Mouse (Mus musculus): ENCODE results near the gene Cox19.

Gene Cox19

DNA sequence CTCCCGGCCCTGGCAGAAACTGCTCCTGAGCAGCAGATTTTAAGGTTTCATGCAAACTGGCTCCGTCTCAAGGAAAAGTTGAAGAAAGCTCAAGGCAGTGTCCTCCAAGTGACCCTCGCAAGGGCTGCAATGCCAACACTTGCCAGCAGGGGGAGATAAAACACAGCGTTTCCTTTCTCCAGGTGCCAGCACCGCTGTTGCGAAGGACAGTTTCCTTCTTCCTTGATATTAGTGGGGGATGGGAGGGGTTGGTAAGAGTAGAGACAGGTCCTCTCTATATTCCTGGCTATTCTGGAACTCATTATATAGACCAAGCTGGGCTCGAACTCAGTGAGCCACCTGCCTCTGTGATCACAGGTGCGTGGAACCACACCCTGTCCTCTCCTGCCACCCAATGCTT, 19.5 kb downstream of the Cox19 start:
- in situ Hi-C loops (cut with MboI, MseI) = loop anchor here (5.0 kb wide), 1 partner anchor 39 kb away; no protein-coding TSS in a partner anchor

DNA sequence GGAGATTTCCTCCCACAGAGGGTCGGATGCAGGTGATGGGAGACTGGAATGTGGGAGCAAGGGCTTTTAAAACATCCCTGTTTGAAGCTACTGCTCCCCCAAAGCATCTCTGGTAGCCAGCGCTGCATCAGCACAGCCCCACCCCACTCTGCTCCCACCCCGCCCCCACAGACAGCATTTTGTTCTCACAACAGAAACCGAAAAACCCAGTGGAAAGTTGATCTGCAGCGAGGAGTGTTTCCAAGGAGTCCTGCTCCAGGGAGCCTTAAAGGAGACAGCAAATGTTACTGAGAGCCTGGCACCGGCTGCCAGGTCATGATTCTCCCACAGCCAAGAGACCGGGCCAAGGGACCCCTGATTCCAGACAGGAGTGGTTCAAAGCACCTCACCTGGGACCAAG, 20.5 kb downstream of the Cox19 start:
- in situ Hi-C loops (cut with MboI, MseI) = loop anchor here (5.0 kb wide), 1 partner anchor 38 kb away; no protein-coding TSS in a partner anchor

- in situ Hi-C loops (cut with MboI, MseI) = no loop called here
These were observed 23.6 kb downstream of the Cox19 start for GRCm38 (mm10) chr5:139327634-139328020.

- in situ Hi-C loops (cut with MboI, MseI) = no loop called here
These were observed 24.1 kb downstream of the Cox19 start for GRCm38 (mm10) chr5:139326986-139327633.

DNA sequence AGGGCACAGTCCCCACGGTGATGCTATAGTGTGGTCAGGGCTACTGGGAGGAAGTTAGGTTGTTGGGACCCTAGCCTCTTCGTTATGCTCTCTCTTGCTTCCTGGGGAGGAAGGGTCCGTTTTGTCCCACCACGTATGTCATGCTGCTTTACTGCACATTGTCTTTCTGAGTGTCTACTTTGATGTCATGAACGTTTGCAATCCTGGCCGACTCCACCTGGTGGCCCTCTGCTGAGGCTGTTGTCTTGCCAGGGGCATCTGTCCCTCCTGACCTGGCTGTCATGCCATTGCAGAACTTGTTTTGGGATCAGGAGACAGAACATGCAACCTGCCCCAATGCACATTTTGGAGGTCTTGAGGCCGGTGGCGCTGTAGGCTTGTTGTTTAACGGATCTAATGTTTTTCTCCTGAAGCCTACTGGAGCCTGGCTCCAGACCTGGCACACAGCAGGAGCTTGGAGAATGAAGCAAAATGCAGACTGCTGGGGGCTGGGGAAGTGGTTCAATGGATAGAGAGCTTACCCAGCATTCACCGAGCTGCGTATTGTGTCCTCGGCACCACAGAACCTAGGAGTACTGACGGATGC, 25.0 kb downstream of the Cox19 start:
- in situ Hi-C loops (cut with MboI, MseI) = no loop called here

GRCm38 (mm10) chr5:139325395-139325966, 25.7 kb downstream of the Cox19 start, which contains the start of gene Adap1:
TSS of gene Adap1 (minus strand) at chr5:139325622.
- in situ Hi-C loops (cut with MboI, MseI) = no loop called here

DNA sequence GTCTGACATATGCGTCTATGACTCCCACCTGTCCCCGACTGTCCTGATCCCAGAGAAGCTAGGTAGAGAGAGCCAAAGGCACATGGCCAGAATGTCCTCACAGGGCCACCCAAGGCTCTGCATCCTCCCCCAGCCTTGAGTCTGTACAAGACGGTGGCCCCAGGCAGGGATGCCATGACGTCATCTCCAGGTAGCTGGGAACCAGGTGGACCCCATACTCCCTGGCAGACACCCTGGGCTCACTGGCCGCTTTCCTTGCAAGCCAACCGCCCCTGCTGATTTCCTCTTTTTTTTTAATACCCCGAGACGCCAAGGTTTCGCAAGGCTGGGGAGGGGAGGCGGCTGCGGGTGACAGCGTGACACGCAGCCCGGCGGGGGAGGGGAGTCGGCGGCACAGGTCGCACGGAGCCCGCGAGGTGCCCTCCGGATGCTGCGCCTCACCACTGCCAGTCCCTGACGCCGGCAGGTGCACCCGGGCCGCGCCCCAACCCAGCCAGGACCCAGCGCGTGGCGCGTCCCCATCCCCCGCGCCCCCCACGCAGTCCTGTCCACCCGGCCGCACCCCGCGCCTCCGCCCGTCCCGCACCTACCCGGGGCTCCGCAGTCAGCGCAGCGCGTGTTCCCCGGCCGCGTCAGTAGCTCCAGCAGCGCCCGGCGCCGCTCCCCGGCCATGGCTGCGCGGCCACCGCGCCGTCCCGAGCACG, 26.4 kb downstream of the Cox19 start:
- in situ Hi-C loops (cut with MboI, MseI) = no loop called here

- in situ Hi-C loops (cut with MboI, MseI) = no loop called here
These were observed 27.1 kb downstream of the Cox19 start for GRCm38 (mm10) chr5:139324045-139324491.

GRCm38 (mm10) chr5:139323260-139323924, 27.8 kb downstream of the Cox19 start:
- in situ Hi-C loops (cut with MboI, MseI) = no loop called here

DNA sequence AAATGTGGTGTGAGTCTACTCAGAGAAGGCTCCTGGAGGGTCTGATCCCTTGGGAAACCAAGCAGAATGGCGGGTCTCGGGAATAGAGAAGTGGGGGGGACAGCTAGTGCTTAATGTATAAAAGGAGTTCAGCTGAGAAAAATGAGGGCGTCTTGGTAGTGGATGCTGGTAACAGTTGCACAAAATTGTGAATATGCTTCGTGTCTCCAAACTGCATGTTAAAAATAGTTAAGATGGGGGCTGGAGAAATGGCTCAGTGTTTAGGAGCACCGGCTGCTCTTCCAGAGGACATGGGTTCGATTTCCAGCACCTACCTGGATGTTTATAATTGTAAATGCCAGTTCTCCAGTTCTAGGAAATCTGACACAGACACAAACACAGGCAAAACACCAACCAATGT, 29.9 kb downstream of the Cox19 start:
- in situ Hi-C loops (cut with MboI, MseI) = no loop called here

DNA sequence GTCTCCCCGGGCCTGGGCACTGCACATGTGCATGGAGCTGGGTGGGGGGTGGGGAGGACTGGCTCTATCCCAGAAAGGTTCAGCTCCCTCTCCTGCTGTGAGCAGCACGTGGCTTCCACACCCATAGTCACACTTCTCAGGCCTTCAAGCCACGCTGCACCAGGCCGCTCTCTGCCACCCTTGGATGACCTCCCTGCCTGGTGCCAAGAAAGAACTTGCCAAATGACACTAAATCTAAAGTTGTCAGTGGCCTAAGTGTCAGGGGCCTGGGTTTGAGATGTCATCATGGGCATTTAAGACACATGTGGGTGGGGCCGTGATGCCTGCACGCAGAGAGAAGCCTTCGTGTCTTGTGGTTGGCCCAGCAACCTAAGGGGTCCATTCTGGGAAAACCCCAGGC, 30.8 kb downstream of the Cox19 start:
- in situ Hi-C loops (cut with MboI, MseI) = no loop called here

DNA sequence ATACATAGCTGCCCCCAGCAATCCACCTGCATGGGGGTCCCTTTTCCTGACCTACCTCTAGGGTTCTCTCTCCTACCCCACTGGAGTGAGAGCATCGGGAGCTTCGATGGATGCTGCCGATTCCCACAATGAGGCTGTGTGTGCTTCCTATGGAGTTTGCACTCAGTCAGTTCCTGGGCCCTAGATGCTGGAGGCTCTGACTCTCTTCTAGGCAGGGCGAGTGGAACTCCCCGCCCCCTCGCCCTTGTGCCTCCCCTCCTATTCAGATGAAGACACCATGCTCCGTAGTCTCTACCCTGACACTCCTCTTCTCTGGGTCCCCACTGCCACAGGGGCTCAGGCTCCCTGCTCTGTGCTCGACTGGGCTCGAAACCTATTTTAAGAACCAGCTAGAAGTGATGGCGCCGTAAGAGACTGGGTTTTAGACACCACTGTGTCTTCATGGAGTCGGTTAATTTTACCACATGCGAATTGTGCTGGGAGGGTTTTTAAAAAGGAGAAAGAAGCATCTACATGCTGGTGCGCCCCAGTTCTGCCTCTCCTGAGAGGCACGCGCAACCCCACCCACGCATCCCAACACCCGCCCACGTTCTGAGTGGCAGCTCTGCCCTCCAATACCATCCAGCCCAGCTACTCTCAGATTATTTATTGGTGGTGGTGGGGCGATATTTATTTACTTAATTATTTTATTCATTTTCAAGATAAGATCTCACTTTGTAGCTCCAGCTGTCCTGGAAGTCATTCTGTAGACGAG, 33.3 kb downstream of the Cox19 start:
- in situ Hi-C loops (cut with MboI, MseI) = no loop called here

DNA sequence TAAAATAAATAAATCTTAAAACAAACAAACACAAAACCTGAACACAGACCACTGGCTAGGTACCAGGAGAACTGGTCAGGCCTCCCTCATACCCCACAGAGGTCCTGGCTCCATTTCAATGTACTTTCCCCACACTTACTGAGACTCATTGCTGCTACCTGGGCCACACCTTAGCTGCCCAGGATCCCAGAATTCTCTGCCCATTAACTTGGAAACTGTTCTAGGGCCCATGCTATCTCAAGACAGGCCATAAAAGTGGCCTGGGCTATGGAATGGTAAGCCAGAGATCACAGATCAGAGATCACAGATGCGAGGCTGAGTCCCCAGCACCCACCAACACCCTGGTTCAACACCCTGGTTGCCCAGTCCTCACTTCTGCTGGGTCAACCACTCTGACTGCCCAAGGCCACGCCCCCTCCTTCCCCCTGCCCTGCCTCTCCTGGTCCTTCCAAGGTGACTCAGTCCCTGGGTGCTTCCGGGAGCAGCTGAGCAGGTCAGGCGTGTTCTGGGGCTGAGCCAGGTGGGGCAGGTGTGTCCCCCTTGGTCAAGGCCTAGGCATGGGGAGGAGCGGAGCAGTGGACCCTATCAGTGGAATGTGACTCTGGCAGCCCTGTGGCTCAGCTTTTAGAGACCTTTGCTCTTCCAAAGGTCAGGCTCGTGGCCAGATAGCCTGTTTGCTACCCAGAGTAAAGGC, 34.1 kb downstream of the Cox19 start:
- in situ Hi-C loops (cut with MboI, MseI) = no loop called here

- in situ Hi-C loops (cut with MboI, MseI) = no loop called here
These were observed 36.1 kb downstream of the Cox19 start for GRCm38 (mm10) chr5:139314941-139315642.

DNA sequence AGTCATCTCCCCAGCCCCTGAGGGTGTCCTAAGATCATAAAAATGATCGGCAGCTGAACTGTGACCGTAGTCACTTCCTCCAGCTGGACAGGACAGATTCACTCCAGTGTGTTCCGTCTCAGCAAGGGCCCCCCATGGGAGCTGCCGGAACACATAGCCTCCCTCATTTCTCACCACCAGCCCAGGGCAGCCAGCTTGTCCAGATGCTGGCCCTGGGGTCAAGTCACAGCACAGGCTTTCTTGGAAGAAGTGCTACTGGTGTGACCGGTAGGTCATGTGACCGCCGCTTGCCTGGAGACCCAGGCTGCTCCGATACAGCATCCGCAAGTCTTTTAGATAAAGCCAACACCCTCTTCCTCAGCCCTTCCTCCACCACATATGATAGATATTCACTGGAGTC, 37.7 kb downstream of the Cox19 start:
- in situ Hi-C loops (cut with MboI, MseI) = no loop called here

DNA sequence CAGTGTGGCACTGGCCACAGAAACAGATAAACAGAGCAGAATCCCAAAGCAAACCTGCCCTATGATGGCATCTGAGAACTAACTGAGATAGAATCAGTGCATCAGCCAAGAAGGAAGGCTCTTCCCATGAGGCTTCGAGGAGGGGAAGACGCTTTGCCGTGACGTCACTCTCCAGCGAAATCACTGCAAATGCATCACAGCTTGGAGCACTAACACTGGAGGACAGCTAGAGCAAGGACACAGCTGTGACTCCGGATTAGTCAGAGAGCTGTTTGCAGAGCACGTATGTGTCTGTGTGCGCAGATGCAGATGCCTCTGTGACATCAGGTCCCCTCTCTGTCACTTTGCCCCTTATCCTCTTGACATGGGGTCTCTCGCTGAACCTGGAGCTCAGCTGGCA, 39.4 kb downstream of the Cox19 start:
- in situ Hi-C loops (cut with MboI, MseI) = no loop called here

GRCm38 (mm10) chr5:139310477-139310876, 40.7 kb downstream of the Cox19 start:
- in situ Hi-C loops (cut with MboI, MseI) = no loop called here

GRCm38 (mm10) chr5:139309946-139310345, 41.3 kb downstream of the Cox19 start:
- in situ Hi-C loops (cut with MboI, MseI) = no loop called here

DNA sequence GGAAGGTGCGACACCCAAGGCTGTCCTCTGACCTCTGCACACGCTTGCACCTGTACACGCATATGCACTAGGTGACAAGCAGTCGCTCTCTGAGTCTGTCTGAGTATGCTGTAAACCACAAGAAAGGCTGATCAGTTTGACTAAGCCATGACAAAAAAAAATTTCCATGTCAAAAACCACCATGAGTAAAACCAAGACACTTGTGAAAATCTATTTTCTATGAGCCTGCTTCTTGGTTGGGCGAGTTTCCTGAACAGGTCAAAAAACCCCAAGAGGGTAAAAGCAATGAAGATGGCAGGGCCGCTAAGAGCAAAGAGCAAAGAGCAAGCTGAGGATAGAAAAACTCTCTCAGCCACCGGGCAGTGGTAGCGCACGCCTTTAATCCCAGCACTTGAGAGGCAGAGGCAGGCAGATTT, 47.6 kb downstream of the Cox19 start:
- in situ Hi-C loops (cut with MboI, MseI) = no loop called here

DNA sequence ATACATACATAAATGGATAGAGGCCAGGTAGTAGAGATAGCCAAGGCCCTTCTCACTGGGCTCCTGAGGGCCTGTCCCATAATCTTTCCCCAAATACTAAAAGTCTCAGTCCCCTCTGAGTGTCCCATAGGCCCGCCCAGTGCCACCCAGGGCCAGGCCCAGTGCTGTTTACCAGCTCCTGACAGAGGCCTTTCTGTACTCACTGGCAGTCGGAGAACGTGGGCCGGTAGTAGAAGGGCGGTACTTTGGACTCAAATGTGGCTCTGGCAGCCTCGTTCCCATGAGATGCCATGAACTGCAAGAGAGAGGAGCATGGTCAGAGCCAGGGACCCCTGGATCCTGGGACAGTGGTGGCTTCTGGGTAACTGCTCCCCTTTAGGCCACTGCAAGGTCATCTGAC, 49.1 kb downstream of the Cox19 start:
- in situ Hi-C loops (cut with MboI, MseI) = no loop called here
